Comparison of ENCODE assay signal across 7 mouse cellular contexts in the genomic region with DNA sequence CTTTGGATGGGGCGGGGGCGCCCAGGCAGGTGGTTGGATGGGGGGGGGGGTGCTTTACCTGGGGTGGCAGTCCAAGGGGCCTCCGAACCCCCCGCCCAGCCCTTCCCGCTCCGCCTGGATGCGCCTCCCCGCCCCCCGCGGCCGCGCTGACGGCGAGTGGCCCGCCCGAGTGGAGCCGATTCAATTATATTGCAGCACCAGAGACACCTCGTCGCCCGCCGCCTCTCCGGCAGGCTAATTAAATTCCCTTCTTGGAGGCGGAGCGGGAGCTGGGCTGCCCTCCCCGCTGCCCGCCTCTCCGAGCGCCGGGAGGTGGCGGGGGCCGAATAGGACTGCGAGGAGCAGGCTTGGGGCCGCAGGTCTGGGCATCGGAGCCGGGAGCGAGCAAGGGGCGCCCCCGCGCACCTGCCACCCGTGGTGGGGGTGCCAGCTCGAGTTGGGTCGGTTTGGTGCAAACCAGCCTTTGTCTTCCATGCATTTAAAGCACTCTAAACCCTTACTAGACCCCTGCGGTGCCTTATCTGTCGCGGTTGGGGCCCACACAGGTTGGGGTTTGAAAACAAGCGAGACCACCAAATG. TPM values are rescaled to one million over a fixed set of nuclear protein-coding genes. Genes with fewer than 3 reads are reported as not detected.
DNase-seq lines count a peak whose midpoint lies in the region; ATAC-seq and TF ChIP-seq lines count a peak whose summit lies in the region.

No protein-coding gene starts in this region.

- peaks cover 68% of the 10 kb centered on the region for H3K4me1 ChIP-seq in forebrain, embryonic 14.5 days (ENCODE audit: control insufficient read depth, insufficient read depth, low read length)
- peaks cover 80% of the 10 kb centered on the region for H3K4me1 ChIP-seq in intestine, embryonic 14.5 days (replicated peaks; ENCODE audit: control insufficient read depth, insufficient read depth, low read length)
- peaks cover 78% of the 10 kb centered on the region for H3K4me1 ChIP-seq in limb, embryonic 11.5 days (ENCODE audit: control insufficient read depth, insufficient read depth, low read length)
- peaks cover 83% of the 10 kb centered on the region for H3K4me1 ChIP-seq in midbrain, embryonic 14.5 days (ENCODE audit: control insufficient read depth, insufficient read depth, low read length)

- peak overlapping the region; percentile 63 for H3K4me3 ChIP-seq in forebrain, embryonic 14.5 days (ENCODE audit: low read depth, low read length)
- peak overlapping the region; percentile 58 for H3K4me3 ChIP-seq in intestine, embryonic 14.5 days (ENCODE audit: low read depth, low read length)
- peak overlapping the region; percentile 54 for H3K4me3 ChIP-seq in limb, embryonic 11.5 days (ENCODE audit: low read depth, low read length)
- peak overlapping the region; percentile 56 for H3K4me3 ChIP-seq in midbrain, embryonic 14.5 days (replicated peaks; ENCODE audit: low read depth, low read length)

- peak; percentile 40 for ATAC-seq in forebrain, embryonic 14.5 days
- no peak for ATAC-seq in intestine, embryonic 14.5 days (replicated peaks; ENCODE audit: low FRiP score, low TSS enrichment, low read depth)
- ATAC-seq in limb, embryonic 11.5 days (ENCODE audit: insufficient number of reproducible peaks, low FRiP score, low TSS enrichment, low read depth) = no peak
- peak; percentile 56 for ATAC-seq in midbrain, embryonic 14.5 days (ENCODE audit: low FRiP score, low TSS enrichment)

- H3K4me2 ChIP-seq in forebrain, embryonic 14.5 days (ENCODE audit: low read length) = peak overlapping the region; percentile 98
- H3K4me2 ChIP-seq in intestine, embryonic 14.5 days (ENCODE audit: low read length) = peak overlapping the region; percentile 100
- H3K4me2 ChIP-seq in limb, embryonic 11.5 days (ENCODE audit: low read depth, severe bottlenecking) = peak overlapping the region; percentile 96
- peak overlapping the region; percentile 97 for H3K4me2 ChIP-seq in midbrain, embryonic 14.5 days (ENCODE audit: low read length)

- H3K27me3 ChIP-seq in forebrain, embryonic 14.5 days (replicated peaks; ENCODE audit: control insufficient read depth, insufficient read depth, low read length) = no peaks in the 10 kb centered on the region
- H3K27me3 ChIP-seq in intestine, embryonic 14.5 days (replicated peaks; ENCODE audit: control insufficient read depth, insufficient read depth, low read length) = peaks cover 7% of the 10 kb centered on the region
- no peaks in the 10 kb centered on the region for H3K27me3 ChIP-seq in limb, embryonic 11.5 days (ENCODE audit: control insufficient read depth, insufficient read depth, low read length)
- no peaks in the 10 kb centered on the region for H3K27me3 ChIP-seq in midbrain, embryonic 14.5 days (ENCODE audit: control insufficient read depth, insufficient read depth, low read length)

- H3K36me3 ChIP-seq in forebrain, embryonic 14.5 days (ENCODE audit: control insufficient read depth, insufficient read depth, low read length) = no peaks in the 10 kb centered on the region
- no peaks in the 10 kb centered on the region for H3K36me3 ChIP-seq in intestine, embryonic 14.5 days (ENCODE audit: control insufficient read depth, insufficient read depth, low read length)
- no peaks in the 10 kb centered on the region for H3K36me3 ChIP-seq in limb, embryonic 11.5 days (ENCODE audit: control insufficient read depth, insufficient read depth, low read length)
- H3K36me3 ChIP-seq in midbrain, embryonic 14.5 days (ENCODE audit: control insufficient read depth, insufficient read depth, low read length) = no peaks in the 10 kb centered on the region

- H3K9me3 ChIP-seq in forebrain, embryonic 14.5 days (replicated peaks; ENCODE audit: control insufficient read depth, low read length) = no peaks in the 10 kb centered on the region
- H3K9me3 ChIP-seq in intestine, embryonic 14.5 days (ENCODE audit: control insufficient read depth, low read length) = no peaks in the 10 kb centered on the region
- H3K9me3 ChIP-seq in limb, embryonic 11.5 days (ENCODE audit: control insufficient read depth, low read length) = no peaks in the 10 kb centered on the region
- no peaks in the 10 kb centered on the region for H3K9me3 ChIP-seq in midbrain, embryonic 14.5 days (ENCODE audit: control insufficient read depth, low read length)

- TF ChIP-seq CTCF in brain, embryonic 14.5 days (IDR thresholded peaks at IDR 0.05; ENCODE audit: borderline replicate concordance, extremely low read depth, insufficient read depth, insufficient read length) = no peak

- peak; percentile 30; the same call in 1 of the 2 replicates for TF ChIP-seq POLR2A in brain, embryonic 14.5 days (IDR thresholded peaks at IDR 0.05; ENCODE audit: borderline replicate concordance, extremely low read depth, insufficient read depth, insufficient read length, poor library complexity, severe bottlenecking)

- H3K27ac ChIP-seq in forebrain, embryonic 14.5 days (ENCODE audit: low read depth, low read length) = peak overlapping the region; percentile 98
- peak overlapping the region; percentile 78 for H3K27ac ChIP-seq in intestine, embryonic 14.5 days (ENCODE audit: low read depth)
- peak overlapping the region; percentile 77 for H3K27ac ChIP-seq in limb, embryonic 11.5 days (replicated peaks; ENCODE audit: low read depth, low read length)
- H3K27ac ChIP-seq in midbrain, embryonic 14.5 days (replicated peaks; ENCODE audit: low read depth, low read length) = peak overlapping the region; percentile 99

- DNase-seq in MN1 (ENCODE audit: low spot score) = peak; percentile 93
- peak; percentile 95 for DNase-seq in brain, embryonic 14.5 days (ENCODE audit: low read depth)
- peak; percentile 92 for DNase-seq in forebrain, embryonic 14.5 days (ENCODE audit: low spot score)
- peak; percentile 78 for DNase-seq in intestine, embryonic 14.5 days (ENCODE audit: low spot score)
- peak; percentile 81 for DNase-seq in limb, embryonic 11.5 days (ENCODE audit: low spot score)
- peak; percentile 92 for DNase-seq in midbrain, embryonic 14.5 days
- peak; percentile 61 to 83 for DNase-seq in spleen, postnatal 4 days (ENCODE audit: low spot score in 2 of 2)

- H3K9ac ChIP-seq in forebrain, embryonic 14.5 days (ENCODE audit: low read length) = peak overlapping the region; percentile 82
- H3K9ac ChIP-seq in intestine, embryonic 14.5 days (ENCODE audit: low read length) = peak overlapping the region; percentile 53
- H3K9ac ChIP-seq in limb, embryonic 11.5 days (ENCODE audit: low read length) = peak overlapping the region; percentile 68
- H3K9ac ChIP-seq in midbrain, embryonic 14.5 days (replicated peaks; ENCODE audit: low read length) = peak overlapping the region; percentile 80

- WGBS in forebrain, embryonic 14.5 days = under 1% methylated on average over 44 of the region's 46 CpGs
- WGBS in intestine, embryonic 14.5 days = under 1% methylated on average over 42 of the region's 46 CpGs
- WGBS in limb, embryonic 11.5 days = under 1% methylated on average over 37 of the region's 46 CpGs
- under 1% methylated on average over 38 of the region's 46 CpGs for WGBS in midbrain, embryonic 14.5 days

RNA-seq across cellular contexts. Expression of a gene that starts 51.2 kb away (rescaled TPM):
- polyA plus RNA-seq in brain, embryonic 14.5 days (2012; rRNA removed) = 22.9 and 37.8 TPM in 2 replicates
- polyA plus RNA-seq in forebrain, embryonic 14.5 days (2014; fragmentation: Nextera tagmentation; extraction: Ambion mirVana) = 33.4 and 44.1 TPM in 2 replicates
- polyA plus RNA-seq in intestine, embryonic 14.5 days (2014; fragmentation: Nextera tagmentation; extraction: Ambion mirVana) = 121 and 122 TPM in 2 replicates
- polyA plus RNA-seq in limb, embryonic 11.5 days (2014; fragmentation: Nextera tagmentation; extraction: Ambion mirVana) = 130 and 132 TPM in 2 replicates
- polyA plus RNA-seq in midbrain, embryonic 14.5 days (2014; fragmentation: Nextera tagmentation; extraction: Ambion mirVana) = 15.5 and 23.7 TPM in 2 replicates

Comparison
In these comparisons a context has a peak if more than half of its experiments do, and no peak if none do; other contexts are left out.
1. ATAC-seq: peak in forebrain, embryonic 14.5 days (single experiment) and midbrain, embryonic 14.5 days (single experiment); none in intestine, embryonic 14.5 days (single experiment) and limb, embryonic 11.5 days (single experiment).
2. Peak in every context shown above with its lines, with median percentiles within 50 percentile points of each other: DNase-seq, H3K27ac ChIP-seq, H3K4me2 ChIP-seq, H3K4me3 ChIP-seq and H3K9ac ChIP-seq.